Mouse (Mus musculus) limb, embryonic 10.5 days (tissue): Measurements from ENCODE around the gene Ssxb1. TPM values are rescaled to one million over a fixed set of nuclear protein-coding genes. Genes with fewer than 3 reads are reported as not detected.
"Not testable (repeated sequence)": the region's sequence is repeated elsewhere in the genome, so short reads cannot be mapped to it uniquely, and the experiment has no call there.

ENCODE experiments used
- DNase-seq: peaks from one replicate; pipeline ENCODE4 v3.0.0-alpha.2; 2017; ENCODE audit warnings: low spot score
- H3K27ac ChIP-seq: fragments of 300-500 bp; sonication (generic); 2 replicates; pipeline ENCODE4 v1.5.1; 2016; ENCODE audit warnings: mild to moderate bottlenecking
- H3K27me3 ChIP-seq: fragments of 300-500 bp; sonication (generic); 2 replicates; pipeline ENCODE4 v1.6.1; 2016; ENCODE audit warnings: low read depth, mild to moderate bottlenecking; ENCODE audit not compliant: poor library complexity, severe bottlenecking
- H3K36me3 ChIP-seq: fragments of 300-500 bp; sonication (generic); 2 replicates; pipeline ENCODE4 v1.6.1; 2016; ENCODE audit warnings: mild to moderate bottlenecking, moderate library complexity
- H3K4me1 ChIP-seq: fragments of 300-500 bp; sonication (generic); 2 replicates; pipeline ENCODE4 v1.6.1; 2016
- H3K4me3 ChIP-seq: fragments of 300-500 bp; sonication (generic); 2 replicates; pipeline ENCODE4 v1.5.1; 2016; ENCODE audit warnings: mild to moderate bottlenecking, moderate library complexity
- H3K9me3 ChIP-seq: fragments of 300-500 bp; sonication (generic); replicated peaks from 2 replicates; pipeline ENCODE4 v1.6.1; 2016; ENCODE audit warnings: mild to moderate bottlenecking
- WGBS: fragments of 180-500 bp; shearing (Covaris S2); methylation state at CpG from one replicate; pipeline ENCODE4 v1.1.7; 2016; 5-methylcytosine and 5-hydroxymethylcytosine counted together
- polyA plus RNA-seq: library from polyadenylated mRNA; unstranded; fragments of >200 nt; fragmentation: Nextera tagmentation; extraction: Ambion mirVana; gene quantifications from 2 replicates; pipeline ENCODE4 v1.2.1, GENCODE M21; 2016

Ssxb1 gene
- polyA plus RNA-seq, result not detected in 2 replicates

GRCm38 (mm10) chrX:8413005-8413404 is at the start of gene Ssxb1:
TSS of gene Ssxb1 (plus strand) at chrX:8413305.
- H3K9me3 ChIP-seq, H3K36me3 ChIP-seq, H3K4me3 ChIP-seq, DNase-seq, H3K27me3 ChIP-seq, H3K4me1 ChIP-seq, H3K27ac ChIP-seq: not testable (repeated sequence)
- 43% methylated on average over 1 of the region's 1 CpGs for WGBS

DNA sequence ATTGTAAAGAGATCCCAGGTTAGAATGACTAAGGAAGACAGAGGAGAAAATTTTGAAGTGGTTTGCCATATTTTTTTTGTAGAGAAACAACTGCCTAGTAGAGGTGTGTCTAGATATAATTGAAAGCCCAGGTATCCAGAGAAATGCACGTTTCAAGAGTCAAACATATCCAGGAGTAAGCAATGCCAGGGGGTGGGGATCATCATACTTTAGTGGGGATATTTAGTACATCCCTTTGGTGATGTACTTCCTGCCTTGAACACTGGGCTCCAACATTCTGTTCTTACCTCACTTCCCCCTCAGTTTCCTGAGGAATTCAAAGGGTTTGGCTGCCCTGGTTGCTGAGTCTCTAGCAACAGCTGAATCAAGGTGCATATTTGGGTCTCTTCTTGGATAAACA is 46.4 kb upstream of the Ssxb1 start, which contains the start of gene Ssxb9:
TSS of gene Ssxb9 (plus strand) at position 301 of the 400 bp plus-strand sequence.
- H3K36me3 ChIP-seq, H3K27me3 ChIP-seq, H3K27ac ChIP-seq, DNase-seq, H3K4me3 ChIP-seq, H3K9me3 ChIP-seq, H3K4me1 ChIP-seq: not testable (repeated sequence)
- WGBS, result 24% methylated on average over 1 of the region's 1 CpGs

GRCm38 (mm10) chrX:8461626-8462025 is 48.5 kb downstream of the Ssxb1 start, which contains the start of gene Ssxb2:
TSS of gene Ssxb2 (minus strand) at chrX:8461726.
- H3K4me1 ChIP-seq, H3K9me3 ChIP-seq, H3K4me3 ChIP-seq, H3K27ac ChIP-seq, H3K36me3 ChIP-seq, DNase-seq, H3K27me3 ChIP-seq: not testable (repeated sequence)
- WGBS, result 67% methylated on average over 2 of the region's 2 CpGs

Other genes starting within 250 kb of the Ssxb1 start
- gene Tbc1d25, start 237.1 kb upstream of the Ssxb1 start, polyA plus RNA-seq, result 12.5 and 12.7 TPM in 2 replicates
- 23.5 and 25.7 TPM in 2 replicates for gene Ebp, start 219.8 kb upstream of the Ssxb1 start, polyA plus RNA-seq
- 8.9 and 12.5 TPM in 2 replicates for gene Porcn, start 206.8 kb upstream of the Ssxb1 start, polyA plus RNA-seq
- gene Ftsj1, start 160.9 kb upstream of the Ssxb1 start, polyA plus RNA-seq, result 56.9 and 59.6 TPM in 2 replicates
- 3.5 and 4.3 TPM in 2 replicates for gene Slc38a5, start 142.2 kb upstream of the Ssxb1 start, polyA plus RNA-seq
- gene Ssxb10, start 85.9 kb upstream of the Ssxb1 start, polyA plus RNA-seq, result not detected in 2 replicates
- gene Ssxb9, start 46.3 kb upstream of the Ssxb1 start, polyA plus RNA-seq, result not detected in 2 replicates
- not detected in 2 replicates for gene Ssxb2, start 48.4 kb downstream of the Ssxb1 start, polyA plus RNA-seq
- gene Gm14459, start 111.6 kb downstream of the Ssxb1 start, polyA plus RNA-seq, result not detected in 2 replicates
- gene Ssxb6, start 134.9 kb downstream of the Ssxb1 start, polyA plus RNA-seq, result not detected in 2 replicates
- gene Ssxb3, start 178.5 kb downstream of the Ssxb1 start, polyA plus RNA-seq, result not detected in 2 replicates